Mouse (Mus musculus) limb, embryonic 10.5 days (tissue): ENCODE results near the gene Il1b. TPM values are rescaled to one million over a fixed set of nuclear protein-coding genes. Genes with fewer than 3 reads are reported as not detected.

Experiments
- DNase-seq: peaks from one replicate; pipeline ENCODE4 v3.0.0-alpha.2; 2017; ENCODE audit warnings: low spot score
- H3K27ac ChIP-seq: fragments of 300-500 bp; sonication (generic); 2 replicates; pipeline ENCODE4 v1.5.1; 2016; ENCODE audit warnings: mild to moderate bottlenecking
- H3K27me3 ChIP-seq: fragments of 300-500 bp; sonication (generic); 2 replicates; pipeline ENCODE4 v1.6.1; 2016; ENCODE audit warnings: low read depth, mild to moderate bottlenecking; ENCODE audit not compliant: poor library complexity, severe bottlenecking
- H3K36me3 ChIP-seq: fragments of 300-500 bp; sonication (generic); 2 replicates; pipeline ENCODE4 v1.6.1; 2016; ENCODE audit warnings: mild to moderate bottlenecking, moderate library complexity
- H3K4me1 ChIP-seq: fragments of 300-500 bp; sonication (generic); 2 replicates; pipeline ENCODE4 v1.6.1; 2016
- H3K4me3 ChIP-seq: fragments of 300-500 bp; sonication (generic); 2 replicates; pipeline ENCODE4 v1.5.1; 2016; ENCODE audit warnings: mild to moderate bottlenecking, moderate library complexity
- H3K9me3 ChIP-seq: fragments of 300-500 bp; sonication (generic); replicated peaks from 2 replicates; pipeline ENCODE4 v1.6.1; 2016; ENCODE audit warnings: mild to moderate bottlenecking
- WGBS: fragments of 180-500 bp; shearing (Covaris S2); methylation state at CpG from one replicate; pipeline ENCODE4 v1.1.7; 2016; 5-methylcytosine and 5-hydroxymethylcytosine counted together
- polyA plus RNA-seq: library from polyadenylated mRNA; unstranded; fragments of >200 nt; fragmentation: Nextera tagmentation; extraction: Ambion mirVana; gene quantifications from 2 replicates; pipeline ENCODE4 v1.2.1, GENCODE M21; 2016

Il1b gene
- polyA plus RNA-seq, 1 experiment from 2014 or later = not detected

DNA sequence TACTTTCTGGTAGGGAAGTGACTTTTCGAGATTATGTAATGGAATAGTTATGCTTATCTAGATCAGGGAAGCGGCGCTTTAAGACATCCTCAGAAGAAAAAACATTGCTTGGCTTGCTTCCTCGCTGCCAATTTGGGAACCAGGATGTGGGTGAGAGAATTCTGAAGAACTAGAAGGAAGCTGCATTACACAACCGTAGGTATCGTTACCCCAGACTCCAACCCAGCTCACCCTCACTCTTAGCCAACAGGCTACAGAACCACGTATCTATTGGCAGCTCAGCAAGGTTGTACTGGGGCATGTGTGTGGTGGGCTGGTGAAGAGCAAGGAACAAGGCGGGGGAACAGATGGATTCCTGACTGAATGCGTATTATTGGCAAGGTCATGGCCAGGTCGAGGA lies 10.7 kb downstream of the Il1b start:
- 93% methylated on average over 10 of the region's 10 CpGs for WGBS
- H3K4me1 ChIP-seq = no peaks in the 10 kb centered on the region
- H3K9me3 ChIP-seq = no peaks in the 10 kb centered on the region
- no peak for DNase-seq
- H3K4me3 ChIP-seq = no peak overlapping the region
- no peaks in the 10 kb centered on the region for H3K27me3 ChIP-seq
- H3K27ac ChIP-seq = no peak overlapping the region
- no peaks in the 10 kb centered on the region for H3K36me3 ChIP-seq

DNA sequence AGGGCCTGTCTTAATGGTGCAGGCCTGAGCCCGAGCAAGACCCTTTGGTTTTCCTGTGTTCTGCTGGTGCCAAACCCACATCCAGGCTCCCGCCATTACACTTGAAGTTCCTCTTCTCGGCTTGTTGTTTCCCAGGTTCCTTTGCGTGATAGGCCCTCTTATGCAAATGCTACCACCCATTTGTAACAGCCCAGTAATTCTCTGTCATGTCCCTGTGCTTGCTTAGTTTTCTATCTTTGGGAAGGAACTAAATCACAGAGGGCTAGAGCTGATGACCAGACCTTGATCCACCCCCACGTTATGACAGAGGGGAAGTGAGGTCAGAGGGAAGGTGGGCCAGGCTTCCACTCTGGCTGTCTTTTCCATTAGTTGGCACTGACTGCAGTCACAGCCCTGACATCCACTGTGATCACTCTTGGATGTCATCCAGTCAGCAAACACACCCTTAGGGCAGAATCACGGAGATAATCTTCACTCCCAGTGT lies 32.8 kb downstream of the Il1b start:
- Histone ChIP-seq H3K4me3 (no peak overlapping the region), H3K27ac (no peak overlapping the region), H3K9me3 (no peaks in the 10 kb centered on the region), H3K27me3 (no peaks in the 10 kb centered on the region), H3K4me1 (no peaks in the 10 kb centered on the region), H3K36me3 (no peaks in the 10 kb centered on the region)
- 84% methylated on average over 6 of the region's 6 CpGs for WGBS
- DNase-seq = no peak

- Histone ChIP-seq H3K4me1 (peaks cover 5% of the 10 kb centered on the region; the same call in 1 of the 2 replicates), H3K9me3 (no peaks in the 10 kb centered on the region), H3K27me3 (no peaks in the 10 kb centered on the region), H3K4me3 (no peak overlapping the region), H3K27ac (no peak overlapping the region), H3K36me3 (no peaks in the 10 kb centered on the region)
- 64% methylated on average over 4 of the region's 4 CpGs for WGBS
- no peak for DNase-seq
These were observed 37.5 kb downstream of the Il1b start for GRCm38 (mm10) chr2:129333471-129333870.

DNA sequence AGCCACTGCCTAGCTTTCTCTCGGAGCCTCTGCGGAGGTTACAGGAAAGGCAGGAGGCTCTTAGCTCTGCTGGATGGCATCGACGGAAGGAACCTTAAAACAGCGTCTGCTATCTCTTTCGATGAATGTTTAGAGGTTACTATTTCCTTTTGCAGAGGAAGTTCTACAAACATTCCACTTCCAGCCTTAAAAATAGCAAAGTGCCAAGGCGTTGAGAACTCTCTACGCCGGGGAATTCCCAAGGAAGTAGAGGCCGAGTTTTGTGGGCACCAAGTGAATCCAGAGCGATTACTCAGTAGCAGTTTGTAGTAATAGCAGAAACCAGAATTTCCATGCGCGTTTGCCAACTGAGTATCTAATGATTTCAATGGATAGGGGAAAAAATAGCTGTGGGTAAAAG lies 40.4 kb downstream of the Il1b start:
- no peaks in the 10 kb centered on the region for H3K27me3 ChIP-seq
- H3K9me3 ChIP-seq = no peaks in the 10 kb centered on the region
- H3K36me3 ChIP-seq = no peaks in the 10 kb centered on the region
- no peak for DNase-seq
- H3K4me3 ChIP-seq = no peak overlapping the region
- WGBS = 85% methylated on average over 13 of the region's 13 CpGs
- H3K27ac ChIP-seq = no peak overlapping the region
- H3K4me1 ChIP-seq = peaks cover 5% of the 10 kb centered on the region; the same call in 1 of the 2 replicates

DNA sequence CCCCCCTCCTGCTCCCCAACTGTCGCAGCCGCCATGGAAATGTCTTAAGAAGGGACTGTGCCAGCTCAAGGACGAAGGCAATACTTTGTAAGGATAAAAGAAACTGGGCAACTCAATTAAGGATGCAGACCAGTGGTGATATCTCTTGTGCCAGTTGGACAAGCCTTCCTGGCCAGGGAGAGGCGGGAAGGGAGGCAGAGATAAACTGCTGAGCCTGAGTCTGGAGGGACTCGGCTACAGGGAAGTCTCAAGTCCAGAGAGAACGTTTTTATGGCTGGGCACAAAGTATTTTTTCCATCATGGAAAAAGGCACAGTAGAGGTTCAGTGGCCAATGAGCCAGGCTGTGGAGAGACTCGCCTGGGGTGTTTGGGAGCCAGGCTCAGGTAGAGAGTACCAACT lies 40.9 kb downstream of the Il1b start:
- 70% methylated on average over 7 of the region's 7 CpGs for WGBS
- no peak overlapping the region for H3K27ac ChIP-seq

GRCm38 (mm10) chr2:129328238-129328637 lies 42.7 kb downstream of the Il1b start:
- H3K27me3 ChIP-seq = no peaks in the 10 kb centered on the region
- no peaks in the 10 kb centered on the region for H3K36me3 ChIP-seq
- no peak for DNase-seq
- peaks cover 5% of the 10 kb centered on the region; the same call in 1 of the 2 replicates for H3K4me1 ChIP-seq
- H3K27ac ChIP-seq = no peak overlapping the region
- no peaks in the 10 kb centered on the region for H3K9me3 ChIP-seq
- no peak overlapping the region for H3K4me3 ChIP-seq
- 93% methylated on average over 4 of the region's 4 CpGs for WGBS

More for the DNA sequence above, 40.9 kb downstream of the Il1b start:
- no peak overlapping the region for H3K4me3 ChIP-seq
- H3K36me3 ChIP-seq = no peaks in the 10 kb centered on the region
- H3K27me3 ChIP-seq = no peaks in the 10 kb centered on the region
- H3K9me3 ChIP-seq = no peaks in the 10 kb centered on the region
- H3K4me1 ChIP-seq = peaks cover 5% of the 10 kb centered on the region; the same call in 1 of the 2 replicates
- no peak for DNase-seq

- WGBS = 81% methylated on average over 3 of the region's 3 CpGs
- H3K36me3 ChIP-seq = no peaks in the 10 kb centered on the region
These were observed 46.7 kb downstream of the Il1b start for GRCm38 (mm10) chr2:129324216-129324615.

DNA sequence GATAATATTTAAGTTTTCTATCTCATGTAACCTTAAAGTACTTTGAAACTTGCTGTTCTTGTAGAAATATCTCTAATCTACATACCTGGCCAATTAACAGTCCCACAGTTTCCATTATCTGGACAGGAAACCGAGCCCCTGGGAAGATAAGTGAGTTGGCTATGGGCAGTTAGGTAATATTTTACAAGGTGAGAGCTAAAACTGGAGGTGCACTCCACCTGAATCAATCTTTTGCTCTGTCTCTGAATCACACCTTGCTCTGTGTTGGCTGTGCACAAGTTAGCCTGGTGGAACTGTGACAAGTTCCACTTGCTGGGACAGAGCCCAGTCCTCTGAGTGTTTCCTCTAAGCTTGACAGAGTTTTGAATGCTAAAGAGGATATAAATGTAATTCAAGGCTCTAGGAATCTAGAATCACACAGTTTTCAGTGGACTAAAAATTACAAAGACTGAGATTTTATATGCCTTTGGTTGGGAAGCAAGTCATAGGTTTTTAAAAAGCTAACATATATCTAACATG lies 48.8 kb downstream of the Il1b start:
- no peaks in the 10 kb centered on the region for H3K27me3 ChIP-seq
- no peaks in the 10 kb centered on the region for H3K36me3 ChIP-seq
- no peaks in the 10 kb centered on the region for H3K4me1 ChIP-seq
- H3K4me3 ChIP-seq = no peak overlapping the region
- WGBS = 88% methylated on average over 1 of the region's 1 CpGs
- H3K27ac ChIP-seq = no peak overlapping the region
- no peak for DNase-seq
- H3K9me3 ChIP-seq = no peaks in the 10 kb centered on the region

More at GRCm38 (mm10) chr2:129324216-129324615, 46.7 kb downstream of the Il1b start:
- Histone ChIP-seq H3K27me3 (no peaks in the 10 kb centered on the region), H3K4me1 (no peaks in the 10 kb centered on the region), H3K4me3 (no peak overlapping the region), H3K27ac (no peak overlapping the region), H3K9me3 (no peaks in the 10 kb centered on the region)
- no peak for DNase-seq

- H3K27ac ChIP-seq = no peak overlapping the region
- no peaks in the 10 kb centered on the region for H3K27me3 ChIP-seq
- 91% methylated on average over 8 of the region's 8 CpGs for WGBS
- H3K4me1 ChIP-seq = no peaks in the 10 kb centered on the region
- H3K4me3 ChIP-seq = no peak overlapping the region
- no peaks in the 10 kb centered on the region for H3K36me3 ChIP-seq
- no peak for DNase-seq
- H3K9me3 ChIP-seq = no peaks in the 10 kb centered on the region
These were observed 50.8 kb downstream of the Il1b start for GRCm38 (mm10) chr2:129320033-129320605.

DNA sequence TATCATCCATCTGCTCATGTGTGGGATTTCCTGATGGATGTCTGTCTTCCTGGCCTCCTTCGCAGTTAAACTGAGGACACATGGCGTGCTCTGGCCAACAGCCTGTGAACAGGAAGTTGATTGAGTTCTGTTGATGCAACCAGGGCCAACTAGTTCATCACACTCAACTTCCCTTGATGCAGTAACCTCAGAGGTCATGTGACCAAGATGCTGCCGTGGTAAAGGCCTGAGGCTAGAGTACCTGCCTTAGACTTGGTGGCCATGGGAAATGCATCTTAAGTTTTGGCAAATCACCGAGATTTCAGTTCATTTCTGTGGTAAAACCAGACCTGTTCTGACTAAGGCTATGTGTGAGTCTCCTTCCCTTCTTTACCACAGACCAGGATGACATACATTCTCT lies 55.1 kb downstream of the Il1b start:
- H3K36me3 ChIP-seq = no peaks in the 10 kb centered on the region
- DNase-seq = no peak
- no peak overlapping the region for H3K27ac ChIP-seq
- 87% methylated on average over 4 of the region's 4 CpGs for WGBS
- H3K4me1 ChIP-seq = no peaks in the 10 kb centered on the region
- H3K27me3 ChIP-seq = no peaks in the 10 kb centered on the region
- H3K9me3 ChIP-seq = no peaks in the 10 kb centered on the region
- no peak overlapping the region for H3K4me3 ChIP-seq

- no peak overlapping the region for H3K4me3 ChIP-seq
- H3K4me1 ChIP-seq = no peaks in the 10 kb centered on the region
- no peak for DNase-seq
- WGBS = 87% methylated on average over 6 of the region's 6 CpGs
- H3K27ac ChIP-seq = no peak overlapping the region
- H3K9me3 ChIP-seq = no peaks in the 10 kb centered on the region
- H3K27me3 ChIP-seq = no peaks in the 10 kb centered on the region
- no peaks in the 10 kb centered on the region for H3K36me3 ChIP-seq
These were observed 56.1 kb downstream of the Il1b start for GRCm38 (mm10) chr2:129314880-129315279.
